Mouse (Mus musculus): ENCODE measurements around the gene Hrh1. TPM values are rescaled to one million over a fixed set of nuclear protein-coding genes. Genes with fewer than 3 reads are reported as not detected.
A peak's percentile ranks its signal among the peaks of the same experiment; 100 is the strongest.

Gene Hrh1
- polyA plus RNA-seq, 1 experiment from 2014 or later, result 1.9 TPM

GRCm38 (mm10) chr6:114372741-114373140 lies 25.0 kb upstream of the Hrh1 start:
- Histone ChIP-seq H3K9ac (ENCODE audit: low read depth, low read length) (no peak overlapping the region), H3K4me2 (ENCODE audit: low read length) (no peak overlapping the region), H3K36me3 (ENCODE audit: control insufficient read depth, insufficient read depth, low read length) (no peaks in the 10 kb centered on the region), H3K27ac (ENCODE audit: low read depth, low read length) (no peak overlapping the region), H3K4me1 (ENCODE audit: control insufficient read depth, insufficient read depth, low read depth, low read length) (no peaks in the 10 kb centered on the region), H3K27me3 (replicated peaks; ENCODE audit: control insufficient read depth, insufficient read depth, low read length) (no peaks in the 10 kb centered on the region), H3K4me3 (ENCODE audit: low read length) (no peak overlapping the region), H3K9me3 (ENCODE audit: control insufficient read depth, low read length) (no peaks in the 10 kb centered on the region; the same call in 1 of the 2 replicates)
- ATAC-seq, result no peak
- 96% methylated on average over 7 of the region's 7 CpGs for WGBS

GRCm38 (mm10) chr6:114380872-114381271 lies 16.9 kb upstream of the Hrh1 start:
- Histone ChIP-seq H3K4me2 (ENCODE audit: low read length) (no peak overlapping the region), H3K27ac (ENCODE audit: low read depth, low read length) (no peak overlapping the region), H3K27me3 (replicated peaks; ENCODE audit: control insufficient read depth, insufficient read depth, low read length) (no peaks in the 10 kb centered on the region), H3K9ac (ENCODE audit: low read depth, low read length) (no peak overlapping the region), H3K9me3 (ENCODE audit: control insufficient read depth, low read length) (no peaks in the 10 kb centered on the region; the same call in 1 of the 2 replicates), H3K4me3 (ENCODE audit: low read length) (no peak overlapping the region), H3K36me3 (ENCODE audit: control insufficient read depth, insufficient read depth, low read length) (no peaks in the 10 kb centered on the region), H3K4me1 (ENCODE audit: control insufficient read depth, insufficient read depth, low read depth, low read length) (no peaks in the 10 kb centered on the region)
- no peak for ATAC-seq
- 45% methylated on average over 3 of the region's 3 CpGs for WGBS

DNA sequence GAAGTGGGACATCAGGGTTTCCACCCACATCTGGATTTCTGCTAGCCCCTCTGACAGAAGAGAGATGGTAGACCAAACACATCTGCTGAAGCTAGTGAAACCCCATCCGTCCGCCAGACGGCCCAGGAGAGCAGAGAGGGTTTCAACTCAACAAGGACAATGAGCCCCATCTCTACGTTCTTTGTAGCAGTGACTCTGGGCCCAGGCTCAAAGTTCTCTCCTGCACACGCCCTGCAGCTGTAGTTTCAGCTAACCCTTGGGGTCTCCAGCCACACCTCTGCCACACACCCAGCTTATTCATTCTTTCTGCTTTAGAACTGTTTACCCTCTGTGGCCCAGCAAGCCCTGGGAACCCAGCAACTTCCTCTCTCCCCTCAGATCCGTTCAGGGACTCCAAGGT lies 10.4 kb upstream of the Hrh1 start:
- H3K4me3 ChIP-seq (ENCODE audit: low read length), result no peak overlapping the region
- ATAC-seq, result no peak
- H3K36me3 ChIP-seq (ENCODE audit: control insufficient read depth, insufficient read depth, low read length), result no peaks in the 10 kb centered on the region
- H3K4me2 ChIP-seq (ENCODE audit: low read length), result no peak overlapping the region
- no peak overlapping the region for H3K27ac ChIP-seq (ENCODE audit: low read depth, low read length)
- 75% methylated on average over 6 of the region's 6 CpGs for WGBS
- H3K9me3 ChIP-seq (ENCODE audit: control insufficient read depth, low read length), result no peaks in the 10 kb centered on the region
- no peak overlapping the region for H3K9ac ChIP-seq (ENCODE audit: low read depth, low read length)
- H3K27me3 ChIP-seq (replicated peaks; ENCODE audit: control insufficient read depth, insufficient read depth, low read length), result no peaks in the 10 kb centered on the region; the same call in 1 of the 2 replicates
- no peaks in the 10 kb centered on the region for H3K4me1 ChIP-seq (ENCODE audit: control insufficient read depth, insufficient read depth, low read depth, low read length)

DNA sequence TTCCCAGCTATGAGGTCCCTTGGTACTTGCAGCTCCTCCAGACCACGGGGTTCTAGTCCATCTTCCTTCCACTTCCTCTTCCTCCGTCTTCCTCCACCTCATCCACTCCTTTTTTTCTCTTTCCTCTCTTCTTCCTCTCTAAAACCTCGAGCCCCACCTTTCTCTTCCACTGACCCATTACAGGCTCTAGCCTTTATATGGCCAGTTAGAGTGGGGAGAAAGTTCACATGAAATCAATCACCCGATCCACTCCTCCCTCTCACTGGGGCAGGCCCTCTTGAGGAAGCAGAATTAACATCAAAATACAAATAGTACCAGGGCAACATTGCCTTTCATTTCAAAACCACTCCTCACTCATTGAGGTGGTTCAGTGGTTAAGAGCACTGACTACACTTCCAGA lies 9.9 kb upstream of the Hrh1 start:
- no peaks in the 10 kb centered on the region; the same call in 1 of the 2 replicates for H3K4me1 ChIP-seq (ENCODE audit: control insufficient read depth, insufficient read depth, low read depth, low read length)
- H3K27ac ChIP-seq (ENCODE audit: low read depth, low read length), result no peak overlapping the region
- H3K9ac ChIP-seq (ENCODE audit: low read depth, low read length), result no peak overlapping the region
- no peak overlapping the region for H3K4me2 ChIP-seq (ENCODE audit: low read length)
- no peak for ATAC-seq
- WGBS, result 66% methylated on average over 4 of the region's 4 CpGs
- no peak overlapping the region for H3K4me3 ChIP-seq (ENCODE audit: low read length)
- H3K27me3 ChIP-seq (replicated peaks; ENCODE audit: control insufficient read depth, insufficient read depth, low read length), result no peaks in the 10 kb centered on the region; the same call in 1 of the 2 replicates
- no peaks in the 10 kb centered on the region for H3K36me3 ChIP-seq (ENCODE audit: control insufficient read depth, insufficient read depth, low read length)
- H3K9me3 ChIP-seq (ENCODE audit: control insufficient read depth, low read length), result no peaks in the 10 kb centered on the region

- 66% methylated on average over 2 of the region's 2 CpGs for WGBS
- H3K9ac ChIP-seq (ENCODE audit: low read depth, low read length), result no peak overlapping the region
- no peaks in the 10 kb centered on the region for H3K9me3 ChIP-seq (ENCODE audit: control insufficient read depth, low read length)
- no peak for ATAC-seq
- H3K27me3 ChIP-seq (replicated peaks; ENCODE audit: control insufficient read depth, insufficient read depth, low read length), result no peaks in the 10 kb centered on the region; the same call in 1 of the 2 replicates
- no peaks in the 10 kb centered on the region; the same call in 1 of the 2 replicates for H3K4me1 ChIP-seq (ENCODE audit: control insufficient read depth, insufficient read depth, low read depth, low read length)
- no peak overlapping the region for H3K27ac ChIP-seq (ENCODE audit: low read depth, low read length)
- no peak overlapping the region for H3K4me2 ChIP-seq (ENCODE audit: low read length)
- H3K36me3 ChIP-seq (ENCODE audit: control insufficient read depth, insufficient read depth, low read length), result no peaks in the 10 kb centered on the region
- H3K4me3 ChIP-seq (ENCODE audit: low read length), result no peak overlapping the region
These were observed 7.6 kb upstream of the Hrh1 start for GRCm38 (mm10) chr6:114390129-114390528.

- peaks cover 8% of the 10 kb centered on the region; the same call in 1 of the 2 replicates for H3K4me1 ChIP-seq (ENCODE audit: control insufficient read depth, insufficient read depth, low read depth, low read length)
- ATAC-seq, result no peak
- no peak overlapping the region for H3K27ac ChIP-seq (ENCODE audit: low read depth, low read length)
- no peaks in the 10 kb centered on the region for H3K9me3 ChIP-seq (ENCODE audit: control insufficient read depth, low read length)
- no peak overlapping the region for H3K9ac ChIP-seq (ENCODE audit: low read depth, low read length)
- no peak overlapping the region for H3K4me2 ChIP-seq (ENCODE audit: low read length)
- WGBS, result 48% methylated on average over 4 of the region's 4 CpGs
- H3K36me3 ChIP-seq (ENCODE audit: control insufficient read depth, insufficient read depth, low read length), result no peaks in the 10 kb centered on the region
- H3K27me3 ChIP-seq (replicated peaks; ENCODE audit: control insufficient read depth, insufficient read depth, low read length), result peaks cover 15% of the 10 kb centered on the region
- no peak overlapping the region for H3K4me3 ChIP-seq (ENCODE audit: low read length)
These were observed 2.8 kb upstream of the Hrh1 start for GRCm38 (mm10) chr6:114394982-114395381.

- Histone ChIP-seq H3K27me3 (replicated peaks; ENCODE audit: control insufficient read depth, insufficient read depth, low read length) (peaks cover 15% of the 10 kb centered on the region), H3K9ac (ENCODE audit: low read depth, low read length) (no peak overlapping the region), H3K9me3 (ENCODE audit: control insufficient read depth, low read length) (no peaks in the 10 kb centered on the region), H3K4me3 (ENCODE audit: low read length) (no peak overlapping the region), H3K4me2 (ENCODE audit: low read length) (no peak overlapping the region), H3K27ac (ENCODE audit: low read depth, low read length) (no peak overlapping the region), H3K36me3 (ENCODE audit: control insufficient read depth, insufficient read depth, low read length) (no peaks in the 10 kb centered on the region), H3K4me1 (ENCODE audit: control insufficient read depth, insufficient read depth, low read depth, low read length) (peaks cover 8% of the 10 kb centered on the region; the same call in 1 of the 2 replicates)
- WGBS, result 57% methylated on average over 4 of the region's 4 CpGs
- ATAC-seq, result no peak
These were observed 1.1 kb upstream of the Hrh1 start for GRCm38 (mm10) chr6:114396605-114397004.

DNA sequence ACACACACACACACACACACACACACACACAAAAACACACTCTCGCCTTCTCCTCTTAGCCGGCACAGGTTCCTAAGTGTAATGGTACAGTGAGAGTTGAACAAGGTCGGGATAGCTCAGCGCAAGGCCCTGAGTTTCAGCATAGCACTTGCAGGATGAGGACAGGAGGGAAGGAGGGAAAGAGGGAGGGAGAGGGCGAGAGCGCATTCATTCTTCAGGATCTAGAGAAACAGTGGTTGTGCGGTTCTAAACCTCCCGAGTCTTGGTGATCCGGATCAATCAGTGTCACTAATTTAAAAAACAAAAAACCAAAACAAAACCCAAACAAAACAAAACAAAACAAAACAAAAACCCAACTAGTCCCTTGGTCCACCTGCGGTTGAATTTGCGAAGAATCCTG lies 456 bp upstream of the Hrh1 start:
- Histone ChIP-seq H3K9me3 (ENCODE audit: control insufficient read depth, low read length) (no peaks in the 10 kb centered on the region), H3K4me2 (ENCODE audit: low read length) (peak overlapping the region; percentile 98), H3K9ac (ENCODE audit: low read depth, low read length) (no peak overlapping the region; the same call in 1 of the 2 replicates), H3K27ac (ENCODE audit: low read depth, low read length) (no peak overlapping the region), H3K36me3 (ENCODE audit: control insufficient read depth, insufficient read depth, low read length) (no peaks in the 10 kb centered on the region), H3K4me3 (ENCODE audit: low read length) (peak overlapping the region; percentile 56), H3K27me3 (replicated peaks; ENCODE audit: control insufficient read depth, insufficient read depth, low read length) (peaks cover 15% of the 10 kb centered on the region; the same call in 1 of the 2 replicates), H3K4me1 (ENCODE audit: control insufficient read depth, insufficient read depth, low read depth, low read length) (peaks cover 8% of the 10 kb centered on the region; the same call in 1 of the 2 replicates)
- WGBS, result 6% methylated on average over 11 of the region's 11 CpGs
- no peak for ATAC-seq

DNA sequence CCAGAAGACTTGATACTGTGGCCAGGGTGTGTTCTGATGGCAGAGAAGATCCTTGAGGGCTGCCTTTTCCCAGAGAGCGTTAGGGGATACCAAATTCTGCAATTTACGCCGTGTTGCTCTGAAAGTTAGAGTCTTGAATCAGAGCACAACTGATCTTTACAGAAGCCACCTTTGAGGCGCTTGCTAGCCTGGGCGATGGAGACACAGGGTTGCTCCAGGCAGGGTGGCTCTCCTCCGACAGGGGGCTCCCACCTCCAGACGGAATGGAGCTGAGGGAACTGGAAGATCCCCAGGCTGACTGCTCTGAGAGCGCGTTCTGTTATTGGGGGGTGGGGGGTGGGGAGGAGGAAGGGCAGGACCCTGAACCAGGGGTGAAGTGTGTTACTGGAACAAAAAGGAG lies 890 bp downstream of the Hrh1 start:
- Histone ChIP-seq H3K27ac (ENCODE audit: low read depth, low read length) (no peak overlapping the region), H3K4me1 (ENCODE audit: control insufficient read depth, insufficient read depth, low read depth, low read length) (0 out of 2 replicates have a peak, but pooled peaks cover 8% of the 10 kb centered on the region), H3K4me3 (ENCODE audit: low read length) (peak overlapping the region; percentile 56), H3K9me3 (ENCODE audit: control insufficient read depth, low read length) (no peaks in the 10 kb centered on the region), H3K9ac (ENCODE audit: low read depth, low read length) (no peak overlapping the region; the same call in 1 of the 2 replicates), H3K36me3 (ENCODE audit: control insufficient read depth, insufficient read depth, low read length) (no peaks in the 10 kb centered on the region), H3K27me3 (replicated peaks; ENCODE audit: control insufficient read depth, insufficient read depth, low read length) (peaks cover 15% of the 10 kb centered on the region; the same call in 1 of the 2 replicates), H3K4me2 (ENCODE audit: low read length) (peak overlapping the region; percentile 98)
- WGBS, result 3% methylated on average over 9 of the region's 9 CpGs
- ATAC-seq, result peak; percentile 54

Measured in hindbrain, embryonic 16.5 days (tissue).